Mouse (Mus musculus): ENCODE data around the gene Pcif1.

DNA sequence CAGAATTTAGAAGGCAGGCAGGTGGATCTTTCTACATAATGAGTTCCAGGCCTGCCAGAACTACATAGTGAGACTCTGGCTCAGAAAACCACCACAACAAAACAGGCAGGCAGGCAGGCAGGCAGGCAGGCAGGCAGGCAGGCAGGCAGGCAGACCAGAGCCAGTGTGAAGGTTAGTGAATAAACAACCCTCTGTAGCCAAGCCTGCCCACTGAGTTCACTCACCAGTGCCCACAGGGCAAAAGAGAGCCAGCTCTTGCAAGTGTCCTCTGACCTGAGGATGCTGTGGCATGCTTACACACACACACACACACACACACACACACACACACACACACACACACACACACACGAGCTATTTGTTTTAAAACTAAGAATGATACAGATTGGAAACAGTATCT, 24.4 kb downstream of the Pcif1 start:
- TF ChIP-seq MYC (IDR thresholded peaks at IDR 0.05; ENCODE audit: low read depth, low read length) (no peak), MAX (IDR thresholded peaks at IDR 0.05; ENCODE audit: low read length) (no peak), CTCF (conservative IDR thresholded peaks at IDR 0.05 in 1 of 2, IDR thresholded peaks at IDR 0.05 in 1 of 2; ENCODE audit: low read depth in 2 of 2, low read length in 2 of 2) (no peak), JUND (conservative IDR thresholded peaks at IDR 0.05; ENCODE audit: low read depth, low read length) (no peak), KAT2A (IDR thresholded peaks at IDR 0.05; ENCODE audit: insufficient replicate concordance, low read length) (no peak), NELFE (IDR thresholded peaks at IDR 0.05; ENCODE audit: low read depth, low read length) (no peak), NRF1 (IDR thresholded peaks at IDR 0.05; ENCODE audit: low read depth, low read length) (no peak), UBTF (IDR thresholded peaks at IDR 0.05; ENCODE audit: low read depth, low read length) (no peak), POLR2A (IDR thresholded peaks at IDR 0.05; ENCODE audit: low read depth, low read length) (no peak), ZNF384 (IDR thresholded peaks at IDR 0.05; ENCODE audit: low read depth, low read length) (no peak), USF1 (IDR thresholded peaks at IDR 0.05; ENCODE audit: low read depth, low read length) (no peak), MAFK (IDR thresholded peaks at IDR 0.05; ENCODE audit: insufficient replicate concordance, low read length) (no peak)

All from CH12.LX (cell line).